Comparison of ENCODE assay signal across 9 mouse cellular contexts in genomic region chr13:103977844-103978243, GRCm38 (mm10). TPM values are rescaled to one million over a fixed set of nuclear protein-coding genes. Genes with fewer than 3 reads are reported as not detected.
DNase-seq lines count a peak whose midpoint lies in the region; ATAC-seq and TF ChIP-seq lines count a peak whose summit lies in the region.
"Had no signal": no experiment of that assay in that cellular context is flagged by ENCODE, and none has a peak within 500 bp of the region (broad histone marks: within the 10 kb centered on the region; RNA-seq: fewer than 3 reads in every experiment).

No protein-coding gene starts in this region.

- whole genome bisulfite sequencing in liver, adult 2 months, result 61% methylated on average over 6 of the region's 6 CpGs
- 59% methylated on average over 6 of the region's 6 CpGs for WGBS in liver, embryonic 11.5 days
- WGBS in embryonic facial prominence, embryonic 10.5 days, result 77% methylated on average over 6 of the region's 6 CpGs
- WGBS in kidney, postnatal 0 days, result 46% methylated on average over 6 of the region's 6 CpGs
- WGBS in stomach, embryonic 15.5 days, result 42% methylated on average over 6 of the region's 6 CpGs
- 77% methylated on average over 6 of the region's 6 CpGs for WGBS in forebrain, embryonic 15.5 days
- 80% methylated on average over 6 of the region's 6 CpGs for WGBS in hindbrain, embryonic 16.5 days

- no peak overlapping the region for H3K4me3 ChIP-seq in liver, adult 2 months (ENCODE audit: insufficient read depth, low read depth, low read length)
- H3K4me3 ChIP-seq in liver, embryonic 11.5 days (ENCODE audit: low read depth, low read length), result no peak overlapping the region
- no peak overlapping the region for H3K4me3 ChIP-seq in embryonic facial prominence, embryonic 10.5 days
- H3K4me3 ChIP-seq in kidney, postnatal 0 days (replicated peaks; ENCODE audit: low read depth, low read length), result no peak overlapping the region
- H3K4me3 ChIP-seq in stomach, embryonic 15.5 days (replicated peaks), result no peak overlapping the region
- H3K4me3 ChIP-seq in forebrain, embryonic 15.5 days, result no peak overlapping the region
- no peak overlapping the region for H3K4me3 ChIP-seq in hindbrain, embryonic 16.5 days (ENCODE audit: low read length)

- no peaks in the 10 kb centered on the region; the same call in 1 of the 2 replicates for H3K4me1 ChIP-seq in liver, adult 2 months (ENCODE audit: control insufficient read depth, insufficient read depth, low read length)
- no peaks in the 10 kb centered on the region for H3K4me1 ChIP-seq in liver, embryonic 11.5 days (replicated peaks; ENCODE audit: control insufficient read depth, insufficient read depth, low read length)
- H3K4me1 ChIP-seq in embryonic facial prominence, embryonic 10.5 days, result 0 out of 2 replicates have a peak, but pooled peaks cover 5% of the 10 kb centered on the region
- no peaks in the 10 kb centered on the region for H3K4me1 ChIP-seq in kidney, postnatal 0 days (replicated peaks; ENCODE audit: insufficient read depth, low read length)
- peaks cover 9% of the 10 kb centered on the region for H3K4me1 ChIP-seq in stomach, embryonic 15.5 days
- no peaks in the 10 kb centered on the region for H3K4me1 ChIP-seq in forebrain, embryonic 15.5 days
- no peaks in the 10 kb centered on the region for H3K4me1 ChIP-seq in hindbrain, embryonic 16.5 days (ENCODE audit: control insufficient read depth, insufficient read depth, low read depth, low read length)

- no peak for TF ChIP-seq CTCF in liver, adult 2 months (IDR thresholded peaks at IDR 0.05; ENCODE audit: low read depth, low read length)
- TF ChIP-seq CTCF in kidney, postnatal 0 days (IDR thresholded peaks at IDR 0.05; ENCODE audit: low read depth), result no peak

- H3K4me2 ChIP-seq in liver, embryonic 11.5 days, result no peak overlapping the region
- no peak overlapping the region for H3K4me2 ChIP-seq in kidney, postnatal 0 days (ENCODE audit: low read length)
- no peak overlapping the region for H3K4me2 ChIP-seq in stomach, embryonic 15.5 days
- no peak overlapping the region for H3K4me2 ChIP-seq in forebrain, embryonic 15.5 days (replicated peaks)
- H3K4me2 ChIP-seq in hindbrain, embryonic 16.5 days (ENCODE audit: low read length), result no peak overlapping the region

- H3K36me3 ChIP-seq in liver, adult 2 months (ENCODE audit: control insufficient read depth, insufficient read depth, low read length), result no peaks in the 10 kb centered on the region
- H3K36me3 ChIP-seq in liver, embryonic 11.5 days (ENCODE audit: control insufficient read depth, insufficient read depth, low read length), result no peaks in the 10 kb centered on the region
- no peaks in the 10 kb centered on the region for H3K36me3 ChIP-seq in embryonic facial prominence, embryonic 10.5 days (replicated peaks)
- H3K36me3 ChIP-seq in kidney, postnatal 0 days (ENCODE audit: insufficient read depth, low read length), result no peaks in the 10 kb centered on the region
- H3K36me3 ChIP-seq in stomach, embryonic 15.5 days, result no peaks in the 10 kb centered on the region
- H3K36me3 ChIP-seq in forebrain, embryonic 15.5 days, result no peaks in the 10 kb centered on the region
- no peaks in the 10 kb centered on the region for H3K36me3 ChIP-seq in hindbrain, embryonic 16.5 days (ENCODE audit: control insufficient read depth, insufficient read depth, low read length)

- H3K79me2 ChIP-seq in liver, adult 2 months (ENCODE audit: control insufficient read depth, insufficient read depth, low read length), result no peaks in the 10 kb centered on the region

- TF ChIP-seq POLR2A in liver, adult 2 months (IDR thresholded peaks at IDR 0.05; ENCODE audit: extremely low read depth, insufficient read depth, low read length), result no peak

- H3K9me3 ChIP-seq in liver, embryonic 11.5 days (ENCODE audit: control insufficient read depth, low read length), result no peaks in the 10 kb centered on the region
- H3K9me3 ChIP-seq in embryonic facial prominence, embryonic 10.5 days, result 0 out of 2 replicates have a peak, but pooled peaks cover 2% of the 10 kb centered on the region
- no peaks in the 10 kb centered on the region for H3K9me3 ChIP-seq in kidney, postnatal 0 days (replicated peaks; ENCODE audit: low read length)
- no peaks in the 10 kb centered on the region for H3K9me3 ChIP-seq in stomach, embryonic 15.5 days
- no peaks in the 10 kb centered on the region for H3K9me3 ChIP-seq in forebrain, embryonic 15.5 days
- peaks cover 5% of the 10 kb centered on the region; the same call in 1 of the 2 replicates for H3K9me3 ChIP-seq in hindbrain, embryonic 16.5 days (ENCODE audit: control insufficient read depth, low read length)

- ATAC-seq in liver, embryonic 11.5 days (replicated peaks; ENCODE audit: low FRiP score), result no peak
- peak; percentile 79 for ATAC-seq in kidney, postnatal 0 days (replicated peaks; ENCODE audit: low FRiP score, low read depth)
- peak; percentile 61; the same call in 1 of the 2 replicates for ATAC-seq in stomach, embryonic 15.5 days (ENCODE audit: insufficient read depth, low FRiP score, low read depth)
- no peak for ATAC-seq in forebrain, embryonic 15.5 days (replicated peaks)
- ATAC-seq in hindbrain, embryonic 16.5 days, result no peak

- no peaks in the 10 kb centered on the region for H3K27me3 ChIP-seq in liver, adult 2 months (ENCODE audit: control insufficient read depth, insufficient read depth, low read length)
- H3K27me3 ChIP-seq in liver, embryonic 11.5 days (replicated peaks; ENCODE audit: control insufficient read depth, insufficient read depth, low read length), result no peaks in the 10 kb centered on the region
- no peaks in the 10 kb centered on the region for H3K27me3 ChIP-seq in embryonic facial prominence, embryonic 10.5 days (replicated peaks; ENCODE audit: low read depth, poor library complexity, severe bottlenecking)
- H3K27me3 ChIP-seq in kidney, postnatal 0 days (ENCODE audit: insufficient read depth, low read length), result no peaks in the 10 kb centered on the region
- no peaks in the 10 kb centered on the region for H3K27me3 ChIP-seq in stomach, embryonic 15.5 days (replicated peaks)
- no peaks in the 10 kb centered on the region for H3K27me3 ChIP-seq in forebrain, embryonic 15.5 days
- H3K27me3 ChIP-seq in hindbrain, embryonic 16.5 days (replicated peaks; ENCODE audit: control insufficient read depth, insufficient read depth, low read length), result no peaks in the 10 kb centered on the region

- peak; percentile 10 for DNase-seq in liver, adult 2 months (ENCODE audit: extremely low read depth, low read depth, low spot score)
- no peak for DNase-seq in liver, embryonic 11.5 days (ENCODE audit: low spot score)
- no peak for DNase-seq in embryonic facial prominence, embryonic 10.5 days (ENCODE audit: low spot score)
- peak; percentile 27 for DNase-seq in kidney, postnatal 0 days (ENCODE audit: low spot score)
- DNase-seq in layer of hippocampus, adult 8-10 months (ENCODE audit: low spot score in 2 of 2), result no peak
- DNase-seq: cerebellum, adult 9-11 months had no signal

- H3K9ac ChIP-seq in liver, adult 2 months (ENCODE audit: low read depth, low read length), result no peak overlapping the region
- H3K9ac ChIP-seq in liver, embryonic 11.5 days (ENCODE audit: low read depth, low read length), result no peak overlapping the region
- no peak overlapping the region for H3K9ac ChIP-seq in kidney, postnatal 0 days (ENCODE audit: low read depth, low read length)
- H3K9ac ChIP-seq in stomach, embryonic 15.5 days, result no peak overlapping the region
- H3K9ac ChIP-seq in forebrain, embryonic 15.5 days (replicated peaks), result no peak overlapping the region
- H3K9ac ChIP-seq in hindbrain, embryonic 16.5 days (ENCODE audit: low read depth, low read length), result no peak overlapping the region

- H3K27ac ChIP-seq in liver, adult 2 months (replicated peaks; ENCODE audit: insufficient read depth, low read depth, low read length), result no peak overlapping the region
- no peak overlapping the region for H3K27ac ChIP-seq in liver, embryonic 11.5 days (ENCODE audit: low read depth, low read length)
- H3K27ac ChIP-seq in embryonic facial prominence, embryonic 10.5 days (replicated peaks), result 0 out of 2 replicates have a peak overlapping the region, but pooled peaks have one; percentile 41
- peak overlapping the region; percentile 85 for H3K27ac ChIP-seq in kidney, postnatal 0 days
- peak overlapping the region; percentile 89 for H3K27ac ChIP-seq in stomach, embryonic 15.5 days
- no peak overlapping the region for H3K27ac ChIP-seq in forebrain, embryonic 15.5 days (replicated peaks)
- H3K27ac ChIP-seq in hindbrain, embryonic 16.5 days (ENCODE audit: low read depth, low read length), result no peak overlapping the region

RNA-seq across cellular contexts. Expression of gene Erbin, which starts 57.5 kb away (rescaled TPM):
- total RNA-seq in liver, adult 2 months (2014; rRNA removed), result 47.7 and 57.2 TPM in 2 replicates
- polyA plus RNA-seq in liver, adult 2 months (2012; rRNA removed), result 4.8 TPM in 2 replicates
- polyA plus RNA-seq in liver, embryonic 11.5 days (2014; fragmentation: Nextera tagmentation; extraction: Ambion mirVana), result 16.2 and 17.8 TPM in 2 replicates
- polyA plus RNA-seq in embryonic facial prominence, embryonic 10.5 days (2016; fragmentation: Nextera tagmentation; extraction: Ambion mirVana), result 13.6 and 16.6 TPM in 2 replicates
- 24.7 and 25.9 TPM in 2 replicates for polyA plus RNA-seq in kidney, postnatal 0 days (2015; fragmentation: Nextera tagmentation; extraction: Ambion mirVana)
- polyA plus RNA-seq in stomach, embryonic 15.5 days (2015; fragmentation: Nextera tagmentation; extraction: Ambion mirVana), result 17.9 and 18.5 TPM in 2 replicates
- 9.8 and 10.9 TPM in 2 replicates for polyA plus RNA-seq in forebrain, embryonic 15.5 days (2015; fragmentation: Nextera tagmentation; extraction: Ambion mirVana)
- polyA plus RNA-seq in hindbrain, embryonic 16.5 days (2015; fragmentation: Nextera tagmentation; extraction: Ambion mirVana), result 5.4 and 5.6 TPM in 2 replicates
- 10 to 100 TPM; 50.6 to 79.0 (median 65.7) TPM for total RNA-seq in layer of hippocampus, adult 8-10 months (2022)

Comparison
In these comparisons a context has a peak if more than half of its experiments do, and no peak if none do; other contexts are left out.
1. DNase-seq: peak in liver, adult 2 months (single experiment) and kidney, postnatal 0 days (single experiment); none in liver, embryonic 11.5 days (single experiment), embryonic facial prominence, embryonic 10.5 days (single experiment) and layer of hippocampus, adult 8-10 months (0 of 2).
2. H3K27ac ChIP-seq: peak in embryonic facial prominence, embryonic 10.5 days (single experiment), kidney, postnatal 0 days (single experiment) and stomach, embryonic 15.5 days (single experiment); none in liver, adult 2 months (single experiment), liver, embryonic 11.5 days (single experiment), forebrain, embryonic 15.5 days (single experiment) and hindbrain, embryonic 16.5 days (single experiment).
3. ATAC-seq: peak in kidney, postnatal 0 days (single experiment) and stomach, embryonic 15.5 days (single experiment); none in liver, embryonic 11.5 days (single experiment), forebrain, embryonic 15.5 days (single experiment) and hindbrain, embryonic 16.5 days (single experiment).